Mouse (Mus musculus) lung, postnatal 0 days (tissue): Measurements from ENCODE around the gene Sox11. TPM values are rescaled to one million over a fixed set of nuclear protein-coding genes. Genes with fewer than 3 reads are reported as not detected.

ENCODE experiments used
- ATAC-seq: fragments of 200-750 bp; cut with Nextera tagmentation; 2 replicates; pipeline ENCODE4 v1.8.0; 2017; ENCODE audit warnings: moderate library complexity
- DNase-seq: peaks from one replicate; pipeline ENCODE4 v3.0.0-alpha.2; 2016; ENCODE audit warnings: low spot score
- H3K27ac ChIP-seq: fragments of 300-500 bp; sonication (generic); 2 replicates; pipeline ENCODE4 v1.5.1; 2014; ENCODE audit warnings: antibody characterized with exemption, mild to moderate bottlenecking, low read length, mixed read lengths
- H3K27me3 ChIP-seq: fragments of 300-500 bp; sonication (generic); replicated peaks from 2 replicates; pipeline ENCODE4 v1.6.1; 2014; ENCODE audit warnings: low read length, mixed read lengths; ENCODE audit not compliant: insufficient read depth
- H3K36me3 ChIP-seq: fragments of 300-500 bp; sonication (generic); 2 replicates; pipeline ENCODE4 v1.6.1; 2014; ENCODE audit warnings: low read length, mixed read lengths; ENCODE audit not compliant: insufficient read depth
- H3K4me1 ChIP-seq: fragments of 300-500 bp; sonication (generic); 2 replicates; pipeline ENCODE4 v1.6.1; 2014; ENCODE audit warnings: antibody characterized with exemption, low read depth, low read length, mixed read lengths; ENCODE audit not compliant: insufficient read depth
- H3K4me2 ChIP-seq: fragments of 300-500 bp; sonication (generic); replicated peaks from 2 replicates; pipeline ENCODE4 v1.6.1; 2014; ENCODE audit warnings: low read depth, mild to moderate bottlenecking, low read length, moderate library complexity, mixed read lengths
- H3K4me3 ChIP-seq: fragments of 300-500 bp; sonication (generic); 2 replicates; pipeline ENCODE4 v1.5.1; 2014; ENCODE audit warnings: low read depth, low read length
- H3K9ac ChIP-seq: fragments of 300-500 bp; sonication (generic); replicated peaks from 2 replicates; pipeline ENCODE4 v1.6.1; 2014; ENCODE audit warnings: low read depth, mild to moderate bottlenecking
- H3K9me3 ChIP-seq: fragments of 300-500 bp; sonication (generic); 2 replicates; pipeline ENCODE4 v1.6.1; 2016; ENCODE audit warnings: low read length, mixed read lengths
- CTCF ChIP-seq: IDR thresholded peaks from 2 replicates; pipeline ENCODE4 v1.5.1; 2016; ENCODE audit warnings: antibody characterized with exemption, mild to moderate bottlenecking
- EP300 ChIP-seq: IDR thresholded peaks from 2 replicates; pipeline ENCODE4 v1.6.1; 2016; ENCODE audit warnings: antibody characterized with exemption, mild to moderate bottlenecking, control low read depth
- WGBS: fragments of 180-500 bp; shearing (Covaris S2); extraction: QIAGEN DNeasy Blood & Tissue Kit; methylation state at CpG from one replicate; pipeline ENCODE4 v1.1.7; 2014; 5-methylcytosine and 5-hydroxymethylcytosine counted together
- polyA plus RNA-seq: library from polyadenylated mRNA; unstranded; fragments of >200 nt; fragmentation: Nextera tagmentation; extraction: Ambion mirVana; gene quantifications from 2 replicates; pipeline ENCODE4 v1.2.1, GENCODE M21; 2015

The Sox11 gene
- 9.2 and 11.3 TPM in 2 replicates for polyA plus RNA-seq

GRCm38 (mm10) chr12:27341871-27342690, at the start of gene Sox11:
TSS of gene Sox11 (minus strand) at chr12:27342574.
- DNase-seq, result peak; percentile 37
- Histone ChIP-seq H3K4me2 (peak within 1 kb of the TSS; percentile 96), H3K9ac (peak within 1 kb of the TSS; percentile 41), H3K27me3 (no peaks in the 10 kb centered on the region), H3K36me3 (no peaks in the 10 kb centered on the region), H3K27ac (peak within 1 kb of the TSS; percentile 47), H3K4me1 (no peaks in the 10 kb centered on the region), H3K4me3 (peak within 1 kb of the TSS; percentile 67), H3K9me3 (no peaks in the 10 kb centered on the region)
- under 1% methylated on average over 79 of the region's 95 CpGs for WGBS
- peak; percentile 16 for ATAC-seq
- TF ChIP-seq CTCF, result no peak
- TF ChIP-seq EP300, result no peak

GRCm38 (mm10) chr12:27391652-27392305, 49.4 kb upstream of the Sox11 start:
- H3K9me3 ChIP-seq, result no peaks in the 10 kb centered on the region
- ATAC-seq (peak; percentile 64), DNase-seq (peak; percentile 69)
- no peak for TF ChIP-seq CTCF
- TF ChIP-seq EP300, result no peak
- no peak overlapping the region for H3K9ac ChIP-seq
- WGBS, result 44% methylated on average over 7 of the region's 7 CpGs
- H3K27me3 ChIP-seq, result no peaks in the 10 kb centered on the region
- no peaks in the 10 kb centered on the region for H3K36me3 ChIP-seq
- no peak overlapping the region for H3K4me2 ChIP-seq
- H3K4me1 ChIP-seq, result no peaks in the 10 kb centered on the region
- H3K4me3 ChIP-seq, result no peak overlapping the region
- H3K27ac ChIP-seq, result no peak overlapping the region

GRCm38 (mm10) chr12:27390439-27390838, 48.1 kb upstream of the Sox11 start:
- H3K27ac ChIP-seq, result no peak overlapping the region

GRCm38 (mm10) chr12:27389429-27389828, 47.1 kb upstream of the Sox11 start:
- Histone ChIP-seq H3K4me3 (no peak overlapping the region), H3K4me1 (no peaks in the 10 kb centered on the region), H3K4me2 (no peak overlapping the region), H3K27me3 (no peaks in the 10 kb centered on the region), H3K9ac (no peak overlapping the region), H3K27ac (no peak overlapping the region), H3K36me3 (no peaks in the 10 kb centered on the region), H3K9me3 (no peaks in the 10 kb centered on the region)
- TF ChIP-seq CTCF (no peak), EP300 (no peak)
- ATAC-seq (no peak), DNase-seq (no peak)

More at GRCm38 (mm10) chr12:27390439-27390838, 48.1 kb upstream of the Sox11 start:
- DNase-seq, result peak; percentile 7
- peak; percentile 26; the same call in 1 of the 2 replicates for ATAC-seq
- no peaks in the 10 kb centered on the region for H3K4me1 ChIP-seq
- no peak overlapping the region for H3K9ac ChIP-seq
- WGBS, result 43% methylated on average over 3 of the region's 3 CpGs
- no peaks in the 10 kb centered on the region for H3K9me3 ChIP-seq
- no peak overlapping the region for H3K4me3 ChIP-seq
- no peaks in the 10 kb centered on the region for H3K36me3 ChIP-seq
- no peaks in the 10 kb centered on the region for H3K27me3 ChIP-seq
- no peak overlapping the region for H3K4me2 ChIP-seq
- no peak for TF ChIP-seq CTCF
- no peak for TF ChIP-seq EP300

GRCm38 (mm10) chr12:27372505-27372904, 30.1 kb upstream of the Sox11 start:
- Histone ChIP-seq H3K36me3 (no peaks in the 10 kb centered on the region), H3K27ac (no peak overlapping the region), H3K4me2 (no peak overlapping the region), H3K9me3 (no peaks in the 10 kb centered on the region), H3K9ac (no peak overlapping the region), H3K4me3 (no peak overlapping the region), H3K4me1 (no peaks in the 10 kb centered on the region), H3K27me3 (no peaks in the 10 kb centered on the region)
- WGBS, result 72% methylated on average over 3 of the region's 3 CpGs
- TF ChIP-seq CTCF (no peak), EP300 (no peak)
- DNase-seq (no peak), ATAC-seq (no peak)

- Histone ChIP-seq H3K36me3 (no peaks in the 10 kb centered on the region), H3K4me3 (no peak overlapping the region), H3K9me3 (no peaks in the 10 kb centered on the region), H3K4me1 (no peaks in the 10 kb centered on the region), H3K4me2 (no peak overlapping the region), H3K27ac (no peak overlapping the region), H3K27me3 (no peaks in the 10 kb centered on the region), H3K9ac (no peak overlapping the region)
- WGBS, result 55% methylated on average over 2 of the region's 2 CpGs
- no peak for DNase-seq
- ATAC-seq, result no peak
- TF ChIP-seq EP300, result no peak
- TF ChIP-seq CTCF, result no peak
Observed at GRCm38 (mm10) chr12:27370756-27371155, 28.4 kb upstream of the Sox11 start.
